Mouse (Mus musculus) MEL (cell line): ENCODE data around the gene Gak. TPM values are rescaled to one million over a fixed set of nuclear protein-coding genes. Genes with fewer than 3 reads are reported as not detected.
A peak's percentile ranks its signal among the peaks of the same experiment; 100 is the strongest.

Experiments used
- DNase-seq: peaks from one replicate; pipeline ENCODE4 v3.0.0; 2011; ENCODE audit warnings: low read depth, low spot score
- H3K27ac ChIP-seq: 2 replicates; pipeline ENCODE4 v1.5.1; 2012; ENCODE audit warnings: low read depth, mild to moderate bottlenecking, control low read depth, low read length, moderate library complexity; ENCODE audit not compliant: control insufficient read depth
- H3K27me3 ChIP-seq, 2 experiments: fragments of 150-350 bp in 1 of 2; sonication (generic) in 1 of 2; 2 replicates each; pipeline ENCODE4 v1.6.1; 2012; ENCODE audit warnings: low read length in 2 of 2, mild to moderate bottlenecking in 2 of 2, improper control_type of control experiment in 1 of 2, moderate library complexity in 1 of 2; ENCODE audit not compliant: insufficient read depth in 2 of 2, control insufficient read depth in 1 of 2
- H3K36me3 ChIP-seq, 2 experiments: 2 replicates each; pipeline ENCODE4 v1.6.1; 2012 to 2014; ENCODE audit warnings: low read length in 2 of 2, improper control_type of control experiment in 1 of 2, inconsistent platforms in 1 of 2, mild to moderate bottlenecking in 1 of 2; ENCODE audit not compliant: insufficient read depth in 2 of 2, control insufficient read depth in 1 of 2
- H3K4me1 ChIP-seq, 2 experiments: fragments of 150-350 bp in 1 of 2; sonication (generic) in 1 of 2; 2 replicates each; pipeline ENCODE4 v1.6.1; 2012; ENCODE audit warnings: low read length in 2 of 2, improper control_type of control experiment in 1 of 2, mild to moderate bottlenecking in 1 of 2; ENCODE audit not compliant: insufficient read depth in 2 of 2, control insufficient read depth in 1 of 2
- H3K4me3 ChIP-seq, 2 experiments: fragments of 150-350 bp in 1 of 2; sonication (generic) in 1 of 2; 2 replicates each; pipeline ENCODE4 v1.5.1; 2012; ENCODE audit warnings: low read depth in 2 of 2, low read length in 2 of 2, mild to moderate bottlenecking in 2 of 2, moderate library complexity in 2 of 2, control low read depth in 1 of 2, improper control_type of control experiment in 1 of 2; ENCODE audit not compliant: control insufficient read depth in 1 of 2, insufficient read depth in 1 of 2
- H3K79me2 ChIP-seq: 2 replicates; pipeline ENCODE4 v1.6.1; 2012; ENCODE audit warnings: mild to moderate bottlenecking, low read length, moderate library complexity; ENCODE audit not compliant: control insufficient read depth, poor library complexity, insufficient read depth
- H3K9ac ChIP-seq: 2 replicates; pipeline ENCODE4 v1.6.1; 2012; ENCODE audit warnings: low read depth, mild to moderate bottlenecking, control low read depth, low read length, moderate library complexity; ENCODE audit not compliant: control insufficient read depth, poor library complexity, severe bottlenecking
- H3K9me3 ChIP-seq: fragments of 150-350 bp; sonication (generic); replicated peaks from 2 replicates; pipeline ENCODE4 v1.6.1; 2012; ENCODE audit warnings: mild to moderate bottlenecking, low read length, improper control_type of control experiment, moderate library complexity; ENCODE audit not compliant: insufficient read depth
- BHLHE40 ChIP-seq: IDR thresholded peaks from 2 replicates; pipeline ENCODE4 v1.6.1; 2012; ENCODE audit warnings: low read depth, mild to moderate bottlenecking, inconsistent platforms, low read length, improper control_type of control experiment, borderline replicate concordance
- CHD1 ChIP-seq: IDR thresholded peaks from 2 replicates; pipeline ENCODE4 v1.6.1; 2012; ENCODE audit warnings: low read depth, mild to moderate bottlenecking, inconsistent platforms, low read length, improper control_type of control experiment
- CTCF ChIP-seq, 3 experiments: IDR thresholded peaks in 2 of 3; conservative IDR thresholded peaks in 1 of 3; 2 replicates each; pipeline ENCODE4 v1.5.1; 2011 to 2012; ENCODE audit warnings: low read length in 3 of 3, low read depth in 2 of 3, mild to moderate bottlenecking in 2 of 3, improper control_type of control experiment in 1 of 3, inconsistent platforms in 1 of 3, mixed read lengths in 1 of 3, moderate library complexity in 1 of 3; ENCODE audit not compliant: control insufficient read depth in 1 of 3, insufficient read depth in 1 of 3, poor library complexity in 1 of 3, severe bottlenecking in 1 of 3
- ELF1 ChIP-seq: IDR thresholded peaks from 2 replicates; pipeline ENCODE4 v1.6.1; 2014; ENCODE audit warnings: low read depth, mild to moderate bottlenecking, inconsistent platforms, low read length, improper control_type of control experiment, moderate library complexity
- EP300 ChIP-seq, 2 experiments: IDR thresholded peaks; 2 replicates each; pipeline ENCODE4 v1.6.1; 2011; ENCODE audit warnings: improper control_type of control experiment in 2 of 2, low read length in 2 of 2, low read depth in 1 of 2, mild to moderate bottlenecking in 1 of 2
- ETS1 ChIP-seq: IDR thresholded peaks from 2 replicates; pipeline ENCODE4 v1.6.1; 2012; ENCODE audit warnings: low read depth, mild to moderate bottlenecking, inconsistent platforms, low read length, improper control_type of control experiment, moderate library complexity
- JUND ChIP-seq: IDR thresholded peaks from 2 replicates; pipeline ENCODE4 v1.6.1; 2011; ENCODE audit warnings: low read depth, mild to moderate bottlenecking, improper control_type of control experiment, low read length
- KAT2A ChIP-seq: conservative IDR thresholded peaks from 2 replicates; pipeline ENCODE4 v1.6.1; 2012; ENCODE audit warnings: low read depth, low read length, improper control_type of control experiment, inconsistent platforms
- MAFK ChIP-seq: IDR thresholded peaks from 2 replicates; pipeline ENCODE4 v1.6.1; 2011; ENCODE audit warnings: low read depth, mild to moderate bottlenecking, low read length, improper control_type of control experiment, borderline replicate concordance
- MAZ ChIP-seq: IDR thresholded peaks from 2 replicates; pipeline ENCODE4 v1.6.1; 2012; ENCODE audit warnings: low read depth, mild to moderate bottlenecking, inconsistent platforms, low read length, improper control_type of control experiment
- MEF2A ChIP-seq: IDR thresholded peaks from 2 replicates; pipeline ENCODE4 v1.6.1; 2014; ENCODE audit warnings: low read depth, mild to moderate bottlenecking, inconsistent platforms, low read length, improper control_type of control experiment; ENCODE audit not compliant: poor library complexity, insufficient replicate concordance, severe bottlenecking; ENCODE audit errors: extremely low read depth
- MXI1 ChIP-seq: IDR thresholded peaks from 2 replicates; pipeline ENCODE4 v1.6.1; 2011; ENCODE audit warnings: mild to moderate bottlenecking, low read depth, low read length, improper control_type of control experiment
- MYB ChIP-seq: IDR thresholded peaks from 2 replicates; pipeline ENCODE4 v1.6.1; 2011; ENCODE audit warnings: mild to moderate bottlenecking, low read depth, low read length, improper control_type of control experiment
- NELFE ChIP-seq: IDR thresholded peaks from 2 replicates; pipeline ENCODE4 v1.6.1; 2011; ENCODE audit warnings: low read depth, low read length, improper control_type of control experiment
- POLR2A ChIP-seq, 2 experiments: IDR thresholded peaks; 2 replicates each; pipeline ENCODE4 v1.6.1; 2011 to 2012; ENCODE audit warnings: low read length in 2 of 2, mild to moderate bottlenecking in 2 of 2, control low read depth in 1 of 2, improper control_type of control experiment in 1 of 2, low read depth in 1 of 2, moderate library complexity in 1 of 2; ENCODE audit not compliant: control insufficient read depth in 1 of 2, insufficient read depth in 1 of 2, poor library complexity in 1 of 2
- POLR2AphosphoS2 ChIP-seq: IDR thresholded peaks from 2 replicates; pipeline ENCODE4 v1.6.1; 2011; ENCODE audit warnings: low read length, improper control_type of control experiment
- POLR2AphosphoS5 ChIP-seq: IDR thresholded peaks from 2 replicates; pipeline ENCODE4 v1.6.1; 2012; ENCODE audit warnings: low read depth, borderline replicate concordance, mild to moderate bottlenecking, inconsistent platforms, low read length, moderate library complexity, mixed read lengths
- RAD21 ChIP-seq: IDR thresholded peaks from 2 replicates; pipeline ENCODE4 v1.6.1; 2011; ENCODE audit warnings: mild to moderate bottlenecking, low read depth, low read length, improper control_type of control experiment
- SIN3A ChIP-seq: IDR thresholded peaks from 2 replicates; pipeline ENCODE4 v1.6.1; 2012; ENCODE audit warnings: low read length, improper control_type of control experiment, inconsistent platforms
- SMC3 ChIP-seq: IDR thresholded peaks from 2 replicates; pipeline ENCODE4 v1.6.1; 2011; ENCODE audit warnings: low read depth, low read length, improper control_type of control experiment
- TAL1 ChIP-seq: IDR thresholded peaks from 2 replicates; pipeline ENCODE4 v1.6.1; 2012; ENCODE audit warnings: mild to moderate bottlenecking, inconsistent platforms, low read length, moderate library complexity, mixed read lengths
- TBP ChIP-seq: IDR thresholded peaks from 2 replicates; pipeline ENCODE4 v1.8.0; 2011; ENCODE audit warnings: low read depth, low read length, improper control_type of control experiment
- TCF12 ChIP-seq: IDR thresholded peaks from 2 replicates; pipeline ENCODE4 v1.6.1; 2014; ENCODE audit warnings: low read depth, mild to moderate bottlenecking, inconsistent platforms, low read length, improper control_type of control experiment, moderate library complexity
- UBTF ChIP-seq: IDR thresholded peaks from 2 replicates; pipeline ENCODE4 v1.6.1; 2012; ENCODE audit warnings: low read depth, mild to moderate bottlenecking, inconsistent platforms, low read length, improper control_type of control experiment, moderate library complexity, borderline replicate concordance; ENCODE audit not compliant: insufficient read depth
- USF1 ChIP-seq: IDR thresholded peaks from 2 replicates; pipeline ENCODE4 v1.6.1; 2014; ENCODE audit warnings: low read depth, mild to moderate bottlenecking, inconsistent platforms, low read length, improper control_type of control experiment, moderate library complexity
- USF2 ChIP-seq, 2 experiments: IDR thresholded peaks; 2 replicates each; pipeline ENCODE4 v1.6.1; 2011 to 2012; ENCODE audit warnings: improper control_type of control experiment in 2 of 2, low read length in 2 of 2, borderline replicate concordance in 1 of 2, inconsistent platforms in 1 of 2, low read depth in 1 of 2, mild to moderate bottlenecking in 1 of 2; ENCODE audit not compliant: insufficient read depth in 1 of 2
- ZKSCAN1 ChIP-seq: IDR thresholded peaks from 2 replicates; pipeline ENCODE4 v1.6.1; 2012; ENCODE audit warnings: low read depth, mild to moderate bottlenecking, inconsistent platforms, low read length, improper control_type of control experiment, moderate library complexity
- ZMIZ1 ChIP-seq: IDR thresholded peaks from 2 replicates; pipeline ENCODE4 v1.6.1; 2012; ENCODE audit warnings: low read depth, mild to moderate bottlenecking, inconsistent platforms, low read length, improper control_type of control experiment, moderate library complexity
- polyA plus RNA-seq, 2 experiments: library from polyadenylated mRNA; stranded (reverse) in 1 of 2; unstranded in 1 of 2; fragments of >175 nt in 1 of 2; fragments of >200 nt in 1 of 2; gene quantifications; 2 replicates each; pipeline versions ENCODE4 v1.2.1 to v1.2.4; 2012; ENCODE audit warnings: low replicate concordance in 2 of 2, low read depth in 1 of 2; ENCODE audit not compliant: insufficient read length in 2 of 2, insufficient read depth in 1 of 2, missing spikeins in 1 of 2
- total RNA-seq: library from RNA; depleted of rRNA; stranded (reverse); fragments of 300-350 nt; gene quantifications from 2 replicates; pipeline ENCODE4 v1.2.3, GENCODE M21; 2012

Gak gene
- total and polyA plus RNA-seq, 3 experiments, result 48.5 to 76.4 TPM; not detected in 1

DNA sequence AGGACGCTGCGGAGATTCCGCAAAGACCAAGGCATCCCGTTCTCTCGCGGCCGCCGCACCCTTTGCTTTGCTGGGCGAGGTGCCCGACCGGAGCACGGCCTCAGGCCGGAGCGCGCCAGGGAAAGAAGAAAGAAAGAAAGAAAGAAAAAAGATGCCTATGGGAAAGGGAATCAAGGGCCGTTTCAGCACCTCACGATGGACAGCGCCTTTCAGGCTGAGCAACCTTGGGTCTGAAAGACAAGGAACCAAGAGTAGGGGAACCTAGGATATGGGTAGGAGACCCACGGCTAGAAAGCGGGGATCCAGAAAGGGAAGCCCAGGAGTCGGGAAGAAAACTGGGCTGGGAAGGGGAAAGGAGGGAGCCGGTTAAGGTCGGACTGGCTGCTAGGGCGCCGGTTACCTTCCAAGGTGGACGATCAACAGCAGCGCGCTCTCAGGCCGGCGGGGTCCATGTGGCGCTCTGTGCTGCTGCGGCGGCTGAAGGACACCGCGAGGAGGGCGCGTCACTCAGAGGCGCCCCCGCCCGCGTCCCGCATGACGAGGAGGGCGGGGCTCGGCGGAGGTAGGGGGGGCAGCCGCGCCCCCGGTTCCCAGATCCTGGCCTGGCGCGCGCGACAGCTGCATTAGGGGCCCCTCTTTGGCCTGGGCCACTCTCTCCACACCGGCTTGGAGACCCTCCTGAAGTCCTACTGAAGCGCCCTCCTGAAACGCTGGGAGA lies 79.9 kb downstream of the Gak start, which contains the start of gene Cplx1:
Gene Cplx1 (minus strand): TSS at position 536 of the 718 bp plus-strand sequence.
- DNase-seq, result peak; percentile 65
- no peaks in the 10 kb centered on the region for H3K9me3 ChIP-seq
- H3K9ac ChIP-seq, result no peak within 1 kb of the TSS
- TF ChIP-seq ELF1 (no peak), SMC3 (peak; percentile 25; the same call in 1 of the 2 replicates), MAZ (no peak), BHLHE40 (no peak), ZMIZ1 (no peak), TBP (no peak), MYB (no peak), ZKSCAN1 (no peak), JUND (no peak), USF1 (no peak), TCF12 (no peak), POLR2AphosphoS5 (no peak), USF2 (IDR thresholded peaks at IDR 0.05; ENCODE audit: borderline replicate concordance in 1 of 2, insufficient read depth in 1 of 2, low read depth in 1 of 2, low read length in 2 of 2) (no peak), MEF2A (no peak), CHD1 (no peak), ETS1 (no peak), SIN3A (peak; percentile 43; the same call in 1 of the 2 replicates), MAFK (no peak)
- TF ChIP-seq, all 39 proteins: peak for 2
- Histone ChIP-seq H3K4me3 (no peak within 1 kb of the TSS), H3K27me3 (peaks cover 0 to 4% of the 10 kb centered on the region in 2 experiments; a peak in 2 of 4 replicates), H3K4me1 (no peaks in the 10 kb centered on the region), H3K79me2 (no peaks in the 10 kb centered on the region), H3K36me3 (no peaks in the 10 kb centered on the region), H3K27ac (no peak within 1 kb of the TSS)

DNA sequence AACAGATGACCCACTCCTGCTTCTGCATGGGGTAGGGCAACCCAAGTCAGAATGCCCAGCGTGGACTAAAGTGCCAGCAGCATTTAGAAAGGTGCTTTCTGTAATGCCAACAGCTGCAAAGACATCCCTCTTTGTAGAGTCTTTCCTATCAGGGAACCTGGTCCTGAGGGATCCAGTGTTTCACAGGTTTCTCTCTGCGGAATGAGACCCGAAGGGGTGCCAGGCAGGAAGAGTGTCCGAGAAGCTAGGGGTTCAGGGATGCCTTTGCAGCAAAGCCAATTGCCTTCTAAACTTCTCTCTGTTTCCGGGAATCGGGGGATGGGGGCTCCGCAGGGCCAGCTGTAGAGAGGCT lies 80.4 kb downstream of the Gak start:
- no peak overlapping the region for H3K9ac ChIP-seq
- TF ChIP-seq ZMIZ1 (no peak), POLR2AphosphoS2 (no peak), UBTF (no peak), NELFE (no peak), RAD21 (no peak), USF1 (no peak), CTCF (IDR thresholded peaks at IDR 0.05 in 2 of 3, conservative IDR thresholded peaks at IDR 0.05 in 1 of 3; ENCODE audit: control insufficient read depth in 1 of 3, insufficient read depth in 1 of 3, low read depth in 2 of 3, low read length in 3 of 3, poor library complexity in 1 of 3, severe bottlenecking in 1 of 3) (no peak), ETS1 (no peak), SMC3 (no peak), TAL1 (no peak), POLR2A (IDR thresholded peaks at IDR 0.05; ENCODE audit: control insufficient read depth in 1 of 2, insufficient read depth in 1 of 2, low read depth in 1 of 2, low read length in 2 of 2, poor library complexity in 1 of 2) (no peak), MXI1 (no peak), SIN3A (no peak), BHLHE40 (no peak), EP300 (IDR thresholded peaks at IDR 0.05; ENCODE audit: low read depth in 1 of 2, low read length in 2 of 2) (no peak), MAZ (no peak), MYB (no peak), KAT2A (no peak)
- H3K27ac ChIP-seq, result no peak overlapping the region
- no peaks in the 10 kb centered on the region for H3K36me3 ChIP-seq
- no peaks in the 10 kb centered on the region for H3K9me3 ChIP-seq
- no peaks in the 10 kb centered on the region for H3K79me2 ChIP-seq
- no peak for DNase-seq
- no peaks in the 10 kb centered on the region for H3K4me1 ChIP-seq
- no peak overlapping the region for H3K4me3 ChIP-seq
- 0 out of 4 replicates have a peak, but pooled peaks cover 0 to under 1% of the 10 kb centered on the region in 2 experiments for H3K27me3 ChIP-seq
